Mouse (Mus musculus) megakaryocyte, embryonic 14.5 days (primary cell): Measurements from ENCODE around the gene Il10ra. TPM values are rescaled to one million over a fixed set of nuclear protein-coding genes. Genes with fewer than 3 reads are reported as not detected.

ENCODE experiments used
- H3K27me3 ChIP-seq: replicated peaks from 2 replicates; pipeline ENCODE3; 2012; ENCODE audit warnings: inconsistent platforms
- H3K36me3 ChIP-seq: replicated peaks from 2 replicates; pipeline ENCODE3; 2012; ENCODE audit warnings: low read length, inconsistent platforms, mixed read lengths
- H3K4me1 ChIP-seq: 2 replicates; pipeline ENCODE4 v1.6.1; 2012; ENCODE audit warnings: inconsistent platforms
- H3K4me3 ChIP-seq: replicated peaks from 2 replicates; pipeline ENCODE3; 2012; ENCODE audit warnings: moderate library complexity, mild to moderate bottlenecking, inconsistent platforms
- H3K9me3 ChIP-seq: 2 replicates; pipeline ENCODE4 v1.6.1; 2012; ENCODE audit warnings: inconsistent platforms
- FLI1 ChIP-seq: IDR thresholded peaks from 2 replicates; pipeline ENCODE4 v1.6.1; 2012; ENCODE audit warnings: low read length, inconsistent platforms, mixed read lengths
- GATA1 ChIP-seq: IDR thresholded peaks from 3 replicates; pipeline ENCODE4 v1.6.1; 2012; ENCODE audit warnings: mixed read lengths, low read length, inconsistent platforms, borderline replicate concordance
- polyA plus RNA-seq: library from polyadenylated mRNA; stranded (reverse); fragments of >175 nt; gene quantifications from 2 replicates; pipeline ENCODE4 v1.2.3, GENCODE M21; 2012; ENCODE audit warnings: low replicate concordance; ENCODE audit not compliant: insufficient read depth

The Il10ra gene
- 4.8 and 7.7 TPM in 2 replicates for polyA plus RNA-seq

- TF ChIP-seq FLI1 (no peak), GATA1 (no peak)
- Histone ChIP-seq H3K36me3 (peaks cover 46% of the 10 kb centered on the region), H3K27me3 (no peaks in the 10 kb centered on the region), H3K9me3 (no peaks in the 10 kb centered on the region), H3K4me1 (peaks cover 95% of the 10 kb centered on the region), H3K4me3 (peak within 1 kb of the TSS; percentile 99)
Observed at GRCm38 (mm10) chr9:45268597-45269325, at the start of gene Il10ra. TSS of gene Il10ra (minus strand) at chr9:45269149.

DNA sequence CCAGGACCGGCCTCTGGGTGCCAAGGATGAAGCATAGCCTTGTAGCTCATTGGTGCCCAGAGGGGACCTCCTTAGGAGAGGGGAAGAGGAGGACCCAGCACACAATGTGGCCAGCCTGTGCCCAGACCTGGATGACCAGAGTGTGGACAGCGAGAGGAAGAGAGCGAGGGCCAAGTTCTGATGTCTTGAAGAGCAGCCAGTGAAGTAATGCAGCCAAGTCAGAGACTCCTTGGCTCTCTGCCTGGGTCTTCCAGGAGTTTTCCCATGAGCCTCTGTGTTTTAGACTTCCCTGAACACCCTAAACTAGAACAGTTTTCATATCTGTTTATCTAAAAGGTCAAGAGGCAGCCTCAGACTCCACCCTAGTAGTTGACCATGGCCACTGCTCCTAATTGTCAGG lies 48.7 kb upstream of the Il10ra start:
- Histone ChIP-seq H3K4me3 (no peak overlapping the region), H3K27me3 (peaks cover 87% of the 10 kb centered on the region), H3K36me3 (no peaks in the 10 kb centered on the region), H3K4me1 (peaks cover 8% of the 10 kb centered on the region; the same call in 1 of the 2 replicates), H3K9me3 (no peaks in the 10 kb centered on the region)
- no peak for TF ChIP-seq GATA1
- TF ChIP-seq FLI1: no peak

DNA sequence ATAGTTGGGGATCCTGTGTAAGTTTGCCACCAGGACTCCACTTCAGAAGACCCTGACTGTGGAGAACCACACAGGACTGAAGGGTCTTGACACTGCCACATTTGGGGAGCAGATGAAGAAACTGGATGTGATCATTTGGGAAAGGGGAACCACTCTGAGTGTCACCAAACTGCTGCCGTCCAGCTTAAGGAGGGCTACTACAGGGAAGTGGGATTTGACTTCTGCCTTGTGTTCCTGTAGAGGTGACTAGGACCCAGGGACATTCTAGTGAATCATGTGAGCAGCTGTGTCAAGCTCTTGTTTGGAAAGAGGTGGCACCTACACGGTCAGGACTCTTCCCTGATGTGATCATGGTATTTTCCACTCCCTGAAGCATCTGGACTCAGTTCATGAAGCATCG lies 45.0 kb upstream of the Il10ra start:
- H3K4me1 ChIP-seq: peaks cover 14% of the 10 kb centered on the region
- no peak overlapping the region for H3K4me3 ChIP-seq
- no peaks in the 10 kb centered on the region for H3K36me3 ChIP-seq
- no peak for TF ChIP-seq FLI1
- TF ChIP-seq GATA1: no peak
- H3K27me3 ChIP-seq: peaks cover 82% of the 10 kb centered on the region
- H3K9me3 ChIP-seq: no peaks in the 10 kb centered on the region

DNA sequence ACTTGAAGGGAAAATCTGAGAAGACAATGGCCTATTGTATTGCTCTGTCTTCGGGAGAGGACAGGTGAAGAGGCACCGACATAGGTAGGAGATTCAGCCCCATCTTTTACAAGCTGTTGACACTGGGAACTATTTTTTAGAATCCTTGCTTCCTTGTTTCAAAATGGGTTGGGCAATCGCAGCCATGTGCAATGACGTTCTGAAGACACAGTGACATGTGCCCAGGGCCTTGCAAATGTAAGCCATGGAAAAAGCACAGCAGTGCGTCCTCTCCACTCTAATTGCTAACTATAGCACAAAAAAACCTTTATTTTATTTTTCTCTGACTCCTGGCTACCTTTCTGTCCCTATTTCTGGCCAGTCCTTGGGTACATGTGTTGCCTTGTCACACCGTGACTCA lies 42.9 kb upstream of the Il10ra start:
- Histone ChIP-seq H3K4me1 (peaks cover 17% of the 10 kb centered on the region), H3K9me3 (no peaks in the 10 kb centered on the region), H3K4me3 (no peak overlapping the region), H3K27me3 (peaks cover 75% of the 10 kb centered on the region), H3K36me3 (no peaks in the 10 kb centered on the region)
- no peak for TF ChIP-seq GATA1
- no peak for TF ChIP-seq FLI1

DNA sequence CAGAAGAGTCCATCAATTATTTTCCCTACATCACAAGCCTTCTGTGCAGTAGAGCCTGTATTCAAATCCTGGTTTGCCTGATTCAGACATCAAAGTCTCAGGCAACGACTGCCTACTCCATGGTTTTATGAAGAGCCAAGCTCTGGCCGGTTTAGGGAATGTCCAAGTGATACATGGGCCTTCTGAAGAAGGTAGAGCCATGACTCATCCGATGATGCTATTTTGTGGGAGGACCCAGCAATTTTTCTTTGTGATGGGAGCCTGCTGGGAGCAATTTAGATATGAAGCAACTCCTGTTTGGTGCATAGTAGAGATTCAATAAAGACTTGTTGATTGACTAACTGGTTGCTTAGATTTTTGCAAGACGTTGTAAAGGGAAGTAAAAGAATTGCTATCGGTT lies 39.6 kb upstream of the Il10ra start:
- Histone ChIP-seq H3K4me1 (peaks cover 14% of the 10 kb centered on the region), H3K9me3 (no peaks in the 10 kb centered on the region), H3K27me3 (peaks cover 53% of the 10 kb centered on the region), H3K36me3 (no peaks in the 10 kb centered on the region), H3K4me3 (no peak overlapping the region)
- TF ChIP-seq FLI1 (no peak), GATA1 (no peak)

DNA sequence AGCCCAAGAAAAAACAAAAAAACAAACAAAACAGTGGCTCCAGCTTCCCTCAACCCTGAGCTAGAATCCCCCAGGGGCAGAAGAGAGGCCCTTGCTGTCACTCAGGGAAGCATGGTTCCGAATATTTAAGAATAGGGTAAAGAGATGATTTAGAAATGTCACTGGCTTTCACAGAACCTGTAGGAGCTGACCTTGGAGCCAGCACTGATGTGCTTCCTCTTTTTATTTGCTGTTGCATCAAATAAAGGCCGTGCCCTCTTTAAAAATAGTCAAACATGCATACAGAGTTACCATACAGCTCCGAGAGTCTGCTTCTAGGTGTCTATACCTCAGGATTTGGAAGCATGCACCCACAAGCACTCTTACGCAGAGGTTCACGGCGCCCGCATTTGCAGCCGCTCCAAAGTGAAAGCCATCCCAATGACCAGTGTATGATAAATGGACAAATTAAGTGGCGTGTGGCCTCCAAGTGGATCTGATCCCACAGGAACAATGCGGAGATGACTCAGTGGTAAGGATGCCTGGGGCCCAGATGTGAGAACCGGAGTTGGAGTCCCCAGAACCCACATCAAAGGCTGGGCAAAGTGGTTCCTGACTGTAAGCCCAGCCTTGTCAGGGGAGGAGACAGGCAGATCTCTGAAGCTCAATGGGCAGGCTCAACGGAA lies 37.9 kb upstream of the Il10ra start:
- Histone ChIP-seq H3K9me3 (no peaks in the 10 kb centered on the region), H3K27me3 (peaks cover 40% of the 10 kb centered on the region), H3K4me1 (peaks cover 19% of the 10 kb centered on the region), H3K36me3 (no peaks in the 10 kb centered on the region), H3K4me3 (no peak overlapping the region)
- TF ChIP-seq GATA1 (no peak), FLI1 (no peak)

- H3K4me3 ChIP-seq: peak overlapping the region; percentile 26
- peaks cover 60% of the 10 kb centered on the region for H3K4me1 ChIP-seq
- H3K9me3 ChIP-seq: no peaks in the 10 kb centered on the region
- H3K27me3 ChIP-seq: peaks cover 8% of the 10 kb centered on the region
- H3K36me3 ChIP-seq: no peaks in the 10 kb centered on the region
- TF ChIP-seq FLI1: no peak
- TF ChIP-seq GATA1: no peak
Observed at GRCm38 (mm10) chr9:45301771-45302170, 32.8 kb upstream of the Il10ra start.

DNA sequence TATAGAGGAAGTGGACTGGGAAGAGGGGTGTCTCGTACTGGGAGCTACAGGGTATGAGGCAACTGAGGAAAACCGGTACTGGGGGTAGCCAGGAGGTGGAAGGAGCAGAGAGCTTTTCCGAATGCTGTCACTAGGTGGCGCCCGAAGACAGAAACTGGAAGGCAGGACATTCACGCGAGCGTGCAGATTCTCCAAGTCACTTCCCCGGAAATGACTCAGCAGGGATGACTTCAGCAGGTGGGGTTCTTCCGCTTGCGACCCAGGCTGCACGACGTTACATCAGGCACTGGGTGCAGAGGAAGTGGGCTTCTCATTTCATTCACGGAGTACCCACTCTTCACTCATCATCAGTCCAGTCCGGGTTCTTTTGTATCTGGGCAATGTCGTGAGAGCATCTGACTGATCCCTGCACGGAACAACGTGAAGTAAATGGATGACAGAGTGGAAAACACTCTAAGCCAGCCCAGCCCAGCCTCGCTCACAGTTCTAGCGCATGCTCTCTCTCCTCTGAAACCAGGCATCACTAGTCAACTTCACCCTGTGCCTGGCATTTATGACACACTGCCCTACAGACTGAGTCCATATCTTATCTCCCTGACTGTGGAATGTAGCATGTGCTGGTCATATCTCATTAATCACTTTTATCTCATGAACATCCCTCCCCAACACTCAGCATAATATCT lies 31.6 kb upstream of the Il10ra start:
- Histone ChIP-seq H3K4me3 (peak overlapping the region; percentile 89), H3K4me1 (peaks cover 72% of the 10 kb centered on the region), H3K9me3 (no peaks in the 10 kb centered on the region), H3K36me3 (no peaks in the 10 kb centered on the region), H3K27me3 (peaks cover 4% of the 10 kb centered on the region)
- peak; percentile 79 for TF ChIP-seq FLI1
- no peak for TF ChIP-seq GATA1

GRCm38 (mm10) chr9:45299231-45300006 lies 30.5 kb upstream of the Il10ra start:
- TF ChIP-seq FLI1 (no peak), GATA1 (no peak)
- no peaks in the 10 kb centered on the region for H3K36me3 ChIP-seq
- H3K27me3 ChIP-seq: no peaks in the 10 kb centered on the region
- H3K9me3 ChIP-seq: no peaks in the 10 kb centered on the region
- peaks cover 78% of the 10 kb centered on the region for H3K4me1 ChIP-seq
- H3K4me3 ChIP-seq: peak overlapping the region; percentile 66
